Mouse (Mus musculus) spleen, postnatal 4 days (tissue): ENCODE results near the gene Atp2b1.
"Not testable (repeated sequence)": the region's sequence is repeated elsewhere in the genome, so short reads cannot be mapped to it uniquely, and the experiment has no call there.

ENCODE experiments used
- DNase-seq, 2 experiments: peaks; one replicate each; pipeline ENCODE4 v3.0.0; 2022; ENCODE audit warnings: low spot score in 2 of 2

Gene Atp2b1

GRCm38 (mm10) chr10:98962092-98962491 lies 47.9 kb downstream of the Atp2b1 start:
- DNase-seq = no peak

GRCm38 (mm10) chr10:98966407-98967215 lies 52.4 kb downstream of the Atp2b1 start:
- DNase-seq = no peak

GRCm38 (mm10) chr10:98967240-98967891 lies 53.2 kb downstream of the Atp2b1 start:
- no peak for DNase-seq

- no peak for DNase-seq
Measured at GRCm38 (mm10) chr10:98970917-98971316, 56.7 kb downstream of the Atp2b1 start.

- no peak for DNase-seq
Measured at GRCm38 (mm10) chr10:98972359-98972758, 58.2 kb downstream of the Atp2b1 start.

GRCm38 (mm10) chr10:98972912-98973605 lies 58.9 kb downstream of the Atp2b1 start:
- DNase-seq = no peak

- no peak for DNase-seq
Measured at GRCm38 (mm10) chr10:98974645-98975044, 60.4 kb downstream of the Atp2b1 start.

- no peak for DNase-seq
Measured at GRCm38 (mm10) chr10:98975611-98976010, 61.4 kb downstream of the Atp2b1 start.

- DNase-seq = no peak
Measured at GRCm38 (mm10) chr10:98976877-98977494, 62.8 kb downstream of the Atp2b1 start.

GRCm38 (mm10) chr10:98978766-98979165 lies 64.6 kb downstream of the Atp2b1 start:
- DNase-seq = no peak

GRCm38 (mm10) chr10:98979296-98979695 lies 65.1 kb downstream of the Atp2b1 start:
- DNase-seq = no peak

GRCm38 (mm10) chr10:98979951-98980350 lies 65.7 kb downstream of the Atp2b1 start:
- no peak for DNase-seq

GRCm38 (mm10) chr10:98991964-98992363 lies 77.8 kb downstream of the Atp2b1 start:
- no peak for DNase-seq

- DNase-seq = no peak
Measured at GRCm38 (mm10) chr10:98993186-98993585, 79.0 kb downstream of the Atp2b1 start.

- not testable (repeated sequence) for DNase-seq
Measured at GRCm38 (mm10) chr10:98995016-98995747, 81.0 kb downstream of the Atp2b1 start.

- DNase-seq = no peak
Measured at GRCm38 (mm10) chr10:99004866-99005265, 90.7 kb downstream of the Atp2b1 start.

GRCm38 (mm10) chr10:99011084-99011483 lies 96.9 kb downstream of the Atp2b1 start:
- no peak for DNase-seq

GRCm38 (mm10) chr10:99012086-99012485 lies 97.9 kb downstream of the Atp2b1 start:
- no peak for DNase-seq

- no peak for DNase-seq
Measured at GRCm38 (mm10) chr10:99014737-99015136, 100.5 kb downstream of the Atp2b1 start.

- DNase-seq = no peak
Measured at GRCm38 (mm10) chr10:99016996-99017395, 102.8 kb downstream of the Atp2b1 start.

GRCm38 (mm10) chr10:99027462-99027861 lies 113.3 kb downstream of the Atp2b1 start:
- DNase-seq = no peak
